Mouse (Mus musculus): Measurements from ENCODE around the gene Khdrbs1. TPM values are rescaled to one million over a fixed set of nuclear protein-coding genes. Genes with fewer than 3 reads are reported as not detected.

Khdrbs1 gene
- polyA plus RNA-seq (2012; fragmentation: generic; extraction: Trizol) = 61.6 TPM
- long read RNA-seq, experiment 1, transcript Khdrbs1-201 (9 exons, 3,738 nt) = major isoform, 85 of 101 reads
- long read RNA-seq, experiment 1, partial matches to known transcripts = 4 of 101 reads
- long read RNA-seq, experiment 1, other reads (novel, unspliced or antisense) = 12 of 101 reads
- long read RNA-seq, experiment 2, transcript Khdrbs1-202 (12 exons, 2,600 nt) = minor isoform, 11 of 643 reads
- long read RNA-seq, experiment 2, transcript Khdrbs1-201 (9 exons, 3,738 nt) = major isoform, 607 of 643 reads
- long read RNA-seq, experiment 2, partial matches to known transcripts = 7 of 643 reads
- long read RNA-seq, experiment 2, other reads (novel, unspliced or antisense) = 18 of 643 reads

GRCm38 (mm10) chr4:129742232-129743009 lies at the start of gene Khdrbs1:
TSS of gene Khdrbs1 (minus strand) at chr4:129742303.
- Histone ChIP-seq H3K36me3 (ENCODE audit: control insufficient read depth, insufficient read depth) (peaks cover 27% of the 10 kb centered on the region), H3K79me2 (ENCODE audit: control insufficient read depth, insufficient read depth) (peaks cover 47% of the 10 kb centered on the region), H3K27me3 (ENCODE audit: control insufficient read depth, insufficient read depth, insufficient read length) (no peaks in the 10 kb centered on the region), H3K4me3 (ENCODE audit: insufficient read depth, poor library complexity, severe bottlenecking) (peak within 1 kb of the TSS; percentile 99), H3K79me3 (ENCODE audit: low read depth) (peaks cover 41% of the 10 kb centered on the region), H3ac (ENCODE audit: control insufficient read depth, insufficient read length, low read depth) (peak within 1 kb of the TSS; percentile 100)
- peak; percentile 82 for TF ChIP-seq USF1 (IDR thresholded peaks at IDR 0.05; ENCODE audit: low read depth)
- no peak for TF ChIP-seq MYOD1 (IDR thresholded peaks at IDR 0.05; ENCODE audit: control insufficient read depth, insufficient read length, low read depth)
- peak; percentile 94 for TF ChIP-seq MAX (IDR thresholded peaks at IDR 0.05)

- no peak overlapping the region for H3K4me3 ChIP-seq (ENCODE audit: insufficient read depth, poor library complexity, severe bottlenecking)
- H3K27me3 ChIP-seq (ENCODE audit: control insufficient read depth, insufficient read depth, insufficient read length) = no peaks in the 10 kb centered on the region
- no peaks in the 10 kb centered on the region for H3K79me3 ChIP-seq (ENCODE audit: low read depth)
- no peaks in the 10 kb centered on the region for H3K79me2 ChIP-seq (ENCODE audit: control insufficient read depth, insufficient read depth)
- TF ChIP-seq CEBPB (IDR thresholded peaks at IDR 0.05; ENCODE audit: low read depth) = no peak
- no peak for TF ChIP-seq FOSL1 (IDR thresholded peaks at IDR 0.05; ENCODE audit: insufficient read depth, low read length, poor library complexity, severe bottlenecking)
- no peak for TF ChIP-seq MYOD1 (IDR thresholded peaks at IDR 0.05; ENCODE audit: control insufficient read depth, insufficient read length, low read depth)
- TF ChIP-seq USF1 (IDR thresholded peaks at IDR 0.05; ENCODE audit: low read depth) = no peak
- no peak for TF ChIP-seq MAX (IDR thresholded peaks at IDR 0.05)
- TF ChIP-seq MYOG (IDR thresholded peaks at IDR 0.05; ENCODE audit: control insufficient read depth, extremely low read depth, insufficient read length) = no peak
- TF ChIP-seq CTCF (IDR thresholded peaks at IDR 0.05; ENCODE audit: control insufficient read depth, insufficient read depth, insufficient read length) = no peak
- H3K36me3 ChIP-seq (ENCODE audit: control insufficient read depth, insufficient read depth) = no peaks in the 10 kb centered on the region
- H3ac ChIP-seq (ENCODE audit: control insufficient read depth, insufficient read length, low read depth) = no peak overlapping the region
Observed at GRCm38 (mm10) chr4:129791399-129791798, 49.3 kb upstream of the Khdrbs1 start.

GRCm38 (mm10) chr4:129790475-129790874 lies 48.4 kb upstream of the Khdrbs1 start:
- H3K4me3 ChIP-seq (ENCODE audit: insufficient read depth, poor library complexity, severe bottlenecking) = no peak overlapping the region

GRCm38 (mm10) chr4:129789635-129790034 lies 47.5 kb upstream of the Khdrbs1 start:
- H3K79me3 ChIP-seq (ENCODE audit: low read depth) = no peaks in the 10 kb centered on the region
- H3K79me2 ChIP-seq (ENCODE audit: control insufficient read depth, insufficient read depth) = no peaks in the 10 kb centered on the region
- peak; percentile 44 for TF ChIP-seq USF1 (IDR thresholded peaks at IDR 0.05; ENCODE audit: low read depth)
- TF ChIP-seq MYOD1 (IDR thresholded peaks at IDR 0.05; ENCODE audit: control insufficient read depth, insufficient read length, low read depth) = no peak
- no peak overlapping the region for H3K4me3 ChIP-seq (ENCODE audit: insufficient read depth, poor library complexity, severe bottlenecking)
- H3ac ChIP-seq (ENCODE audit: control insufficient read depth, insufficient read length, low read depth) = no peak overlapping the region
- H3K27me3 ChIP-seq (ENCODE audit: control insufficient read depth, insufficient read depth, insufficient read length) = no peaks in the 10 kb centered on the region
- H3K36me3 ChIP-seq (ENCODE audit: control insufficient read depth, insufficient read depth) = no peaks in the 10 kb centered on the region

More at GRCm38 (mm10) chr4:129790475-129790874, 48.4 kb upstream of the Khdrbs1 start:
- Histone ChIP-seq H3K36me3 (ENCODE audit: control insufficient read depth, insufficient read depth) (no peaks in the 10 kb centered on the region), H3K27me3 (ENCODE audit: control insufficient read depth, insufficient read depth, insufficient read length) (no peaks in the 10 kb centered on the region), H3K79me2 (ENCODE audit: control insufficient read depth, insufficient read depth) (no peaks in the 10 kb centered on the region), H3K79me3 (ENCODE audit: low read depth) (no peaks in the 10 kb centered on the region), H3ac (ENCODE audit: control insufficient read depth, insufficient read length, low read depth) (no peak overlapping the region)
- TF ChIP-seq CEBPB (IDR thresholded peaks at IDR 0.05; ENCODE audit: low read depth) (no peak), MYOG (IDR thresholded peaks at IDR 0.05; ENCODE audit: control insufficient read depth, extremely low read depth, insufficient read length) (no peak), CTCF (IDR thresholded peaks at IDR 0.05; ENCODE audit: control insufficient read depth, insufficient read depth, insufficient read length) (no peak), MYOD1 (IDR thresholded peaks at IDR 0.05; ENCODE audit: control insufficient read depth, insufficient read length, low read depth) (no peak), FOSL1 (IDR thresholded peaks at IDR 0.05; ENCODE audit: insufficient read depth, low read length, poor library complexity, severe bottlenecking) (no peak), USF1 (IDR thresholded peaks at IDR 0.05; ENCODE audit: low read depth) (no peak), MAX (IDR thresholded peaks at IDR 0.05) (no peak)

GRCm38 (mm10) chr4:129788693-129789092 lies 46.6 kb upstream of the Khdrbs1 start:
- Histone ChIP-seq H3ac (ENCODE audit: control insufficient read depth, insufficient read length, low read depth) (no peak overlapping the region), H3K27me3 (ENCODE audit: control insufficient read depth, insufficient read depth, insufficient read length) (no peaks in the 10 kb centered on the region), H3K79me3 (ENCODE audit: low read depth) (no peaks in the 10 kb centered on the region), H3K36me3 (ENCODE audit: control insufficient read depth, insufficient read depth) (no peaks in the 10 kb centered on the region), H3K79me2 (ENCODE audit: control insufficient read depth, insufficient read depth) (no peaks in the 10 kb centered on the region), H3K4me3 (ENCODE audit: insufficient read depth, poor library complexity, severe bottlenecking) (no peak overlapping the region)
- TF ChIP-seq USF1 (IDR thresholded peaks at IDR 0.05; ENCODE audit: low read depth) = no peak
- TF ChIP-seq MYOD1 (IDR thresholded peaks at IDR 0.05; ENCODE audit: control insufficient read depth, insufficient read length, low read depth) = no peak
- no peak for TF ChIP-seq CEBPB (IDR thresholded peaks at IDR 0.05; ENCODE audit: low read depth)

- no peaks in the 10 kb centered on the region for H3K36me3 ChIP-seq (ENCODE audit: control insufficient read depth, insufficient read depth)
- H3K79me3 ChIP-seq (ENCODE audit: low read depth) = no peaks in the 10 kb centered on the region
- no peaks in the 10 kb centered on the region for H3K79me2 ChIP-seq (ENCODE audit: control insufficient read depth, insufficient read depth)
- H3ac ChIP-seq (ENCODE audit: control insufficient read depth, insufficient read length, low read depth) = no peak overlapping the region
- H3K27me3 ChIP-seq (ENCODE audit: control insufficient read depth, insufficient read depth, insufficient read length) = no peaks in the 10 kb centered on the region
- no peak overlapping the region for H3K4me3 ChIP-seq (ENCODE audit: insufficient read depth, poor library complexity, severe bottlenecking)
- TF ChIP-seq CTCF (IDR thresholded peaks at IDR 0.05; ENCODE audit: control insufficient read depth, insufficient read depth, insufficient read length) (no peak), MAX (IDR thresholded peaks at IDR 0.05) (no peak), MYOD1 (IDR thresholded peaks at IDR 0.05; ENCODE audit: control insufficient read depth, insufficient read length, low read depth) (no peak), USF1 (IDR thresholded peaks at IDR 0.05; ENCODE audit: low read depth) (no peak), MYOG (IDR thresholded peaks at IDR 0.05; ENCODE audit: control insufficient read depth, extremely low read depth, insufficient read length) (no peak), FOSL1 (IDR thresholded peaks at IDR 0.05; ENCODE audit: insufficient read depth, low read length, poor library complexity, severe bottlenecking) (no peak), CEBPB (IDR thresholded peaks at IDR 0.05; ENCODE audit: low read depth) (no peak)
Observed at GRCm38 (mm10) chr4:129785178-129785577, 43.1 kb upstream of the Khdrbs1 start.

All from C2C12 (cell line).